Mouse (Mus musculus): Measurements from ENCODE around the gene Clec11a. TPM values are rescaled to one million over a fixed set of nuclear protein-coding genes. Genes with fewer than 3 reads are reported as not detected.

Gene Clec11a
- total RNA-seq, 1 experiment, result 2.2 TPM

GRCm38 (mm10) chr7:44332336-44332735 lies 25.6 kb upstream of the Clec11a start:
- DNase-seq (ENCODE audit: low read depth, low spot score), result no peak
- no peak overlapping the region for H3K4me3 ChIP-seq (ENCODE audit: insufficient read depth in 1 of 2, low read depth in 1 of 2, low read length in 2 of 2, poor library complexity in 1 of 2, severe bottlenecking in 1 of 2)
- H3K4me1 ChIP-seq (ENCODE audit: control insufficient read depth in 2 of 2, insufficient read depth in 2 of 2, low read length in 2 of 2, poor library complexity in 1 of 2), result peaks cover 0 to 6% of the 10 kb centered on the region in 2 experiments; a peak in 1 of 4 replicates
- TF ChIP-seq MAFK (IDR thresholded peaks at IDR 0.05; ENCODE audit: insufficient read depth, low read depth, low read length) (no peak), CHD2 (IDR thresholded peaks at IDR 0.05; ENCODE audit: low read depth, low read length) (no peak), ZNF384 (IDR thresholded peaks at IDR 0.05; ENCODE audit: low read depth, low read length) (no peak), HCFC1 (IDR thresholded peaks at IDR 0.05; ENCODE audit: borderline replicate concordance, insufficient read depth, low read length) (no peak), ZC3H11A (IDR thresholded peaks at IDR 0.05; ENCODE audit: borderline replicate concordance, low read depth, low read length) (no peak)
- H3K27ac ChIP-seq (ENCODE audit: insufficient read depth, low read depth, low read length, poor library complexity, severe bottlenecking), result no peak overlapping the region
- no peaks in the 10 kb centered on the region for H3K36me3 ChIP-seq (ENCODE audit: control insufficient read depth, insufficient read depth, low read length, poor library complexity, severe bottlenecking)
- H3K9ac ChIP-seq (ENCODE audit: insufficient read depth, low read depth, low read length, poor library complexity, severe bottlenecking), result no peak overlapping the region
- in situ Hi-C loops (cut with MboI; ENCODE audit: low sequenced_read_pairs in 2 of 2, unreplicated experiment in 2 of 2), result no loop called here
- H3K9me3 ChIP-seq (ENCODE audit: control insufficient read depth, insufficient read depth, low read depth, low read length), result no peaks in the 10 kb centered on the region

GRCm38 (mm10) chr7:44326614-44327013 lies 19.9 kb upstream of the Clec11a start:
- Histone ChIP-seq H3K4me3 (ENCODE audit: insufficient read depth in 1 of 2, low read depth in 1 of 2, low read length in 2 of 2, poor library complexity in 1 of 2, severe bottlenecking in 1 of 2) (no peak overlapping the region), H3K27ac (ENCODE audit: insufficient read depth, low read depth, low read length, poor library complexity, severe bottlenecking) (no peak overlapping the region), H3K36me3 (ENCODE audit: control insufficient read depth, insufficient read depth, low read length, poor library complexity, severe bottlenecking) (no peaks in the 10 kb centered on the region), H3K4me1 (ENCODE audit: control insufficient read depth in 2 of 2, insufficient read depth in 2 of 2, low read length in 2 of 2, poor library complexity in 1 of 2) (no peaks in the 10 kb centered on the region), H3K9ac (ENCODE audit: insufficient read depth, low read depth, low read length, poor library complexity, severe bottlenecking) (no peak overlapping the region), H3K9me3 (ENCODE audit: control insufficient read depth, insufficient read depth, low read depth, low read length) (no peaks in the 10 kb centered on the region)
- in situ Hi-C loops (cut with MboI; ENCODE audit: low sequenced_read_pairs in 2 of 2, unreplicated experiment in 2 of 2), result no loop called here
- TF ChIP-seq HCFC1 (IDR thresholded peaks at IDR 0.05; ENCODE audit: borderline replicate concordance, insufficient read depth, low read length), result no peak
- no peak for TF ChIP-seq ZC3H11A (IDR thresholded peaks at IDR 0.05; ENCODE audit: borderline replicate concordance, low read depth, low read length)
- no peak for TF ChIP-seq MAFK (IDR thresholded peaks at IDR 0.05; ENCODE audit: insufficient read depth, low read depth, low read length)
- no peak for TF ChIP-seq ZNF384 (IDR thresholded peaks at IDR 0.05; ENCODE audit: low read depth, low read length)
- TF ChIP-seq CHD2 (IDR thresholded peaks at IDR 0.05; ENCODE audit: low read depth, low read length), result no peak
- DNase-seq (ENCODE audit: low read depth, low spot score), result no peak

GRCm38 (mm10) chr7:44322290-44322689 lies 15.6 kb upstream of the Clec11a start:
- H3K4me3 ChIP-seq (ENCODE audit: insufficient read depth in 1 of 2, low read depth in 1 of 2, low read length in 2 of 2, poor library complexity in 1 of 2, severe bottlenecking in 1 of 2), result no peak overlapping the region
- in situ Hi-C loops (cut with MboI; ENCODE audit: low sequenced_read_pairs in 2 of 2, unreplicated experiment in 2 of 2), result no loop called here
- H3K4me1 ChIP-seq (ENCODE audit: control insufficient read depth in 2 of 2, insufficient read depth in 2 of 2, low read length in 2 of 2, poor library complexity in 1 of 2), result no peaks in the 10 kb centered on the region
- H3K27ac ChIP-seq (ENCODE audit: insufficient read depth, low read depth, low read length, poor library complexity, severe bottlenecking), result no peak overlapping the region
- no peaks in the 10 kb centered on the region for H3K36me3 ChIP-seq (ENCODE audit: control insufficient read depth, insufficient read depth, low read length, poor library complexity, severe bottlenecking)
- no peak for TF ChIP-seq CHD2 (IDR thresholded peaks at IDR 0.05; ENCODE audit: low read depth, low read length)
- TF ChIP-seq ZNF384 (IDR thresholded peaks at IDR 0.05; ENCODE audit: low read depth, low read length), result no peak
- no peak for TF ChIP-seq MAFK (IDR thresholded peaks at IDR 0.05; ENCODE audit: insufficient read depth, low read depth, low read length)
- no peak for TF ChIP-seq ZC3H11A (IDR thresholded peaks at IDR 0.05; ENCODE audit: borderline replicate concordance, low read depth, low read length)
- no peak for TF ChIP-seq HCFC1 (IDR thresholded peaks at IDR 0.05; ENCODE audit: borderline replicate concordance, insufficient read depth, low read length)
- no peak overlapping the region for H3K9ac ChIP-seq (ENCODE audit: insufficient read depth, low read depth, low read length, poor library complexity, severe bottlenecking)
- no peak for DNase-seq (ENCODE audit: low read depth, low spot score)
- no peaks in the 10 kb centered on the region for H3K9me3 ChIP-seq (ENCODE audit: control insufficient read depth, insufficient read depth, low read depth, low read length)

- DNase-seq (ENCODE audit: low read depth, low spot score), result no peak
- TF ChIP-seq ZC3H11A (IDR thresholded peaks at IDR 0.05; ENCODE audit: borderline replicate concordance, low read depth, low read length), result no peak
- TF ChIP-seq MAFK (IDR thresholded peaks at IDR 0.05; ENCODE audit: insufficient read depth, low read depth, low read length), result no peak
- no peak for TF ChIP-seq ZNF384 (IDR thresholded peaks at IDR 0.05; ENCODE audit: low read depth, low read length)
- TF ChIP-seq CHD2 (IDR thresholded peaks at IDR 0.05; ENCODE audit: low read depth, low read length), result no peak
- no peak for TF ChIP-seq HCFC1 (IDR thresholded peaks at IDR 0.05; ENCODE audit: borderline replicate concordance, insufficient read depth, low read length)
- in situ Hi-C loops (cut with MboI; ENCODE audit: low sequenced_read_pairs in 2 of 2, unreplicated experiment in 2 of 2), result no loop called here
- H3K4me3 ChIP-seq (ENCODE audit: insufficient read depth in 1 of 2, low read depth in 1 of 2, low read length in 2 of 2, poor library complexity in 1 of 2, severe bottlenecking in 1 of 2), result no peak overlapping the region
- H3K9me3 ChIP-seq (ENCODE audit: control insufficient read depth, insufficient read depth, low read depth, low read length), result no peaks in the 10 kb centered on the region
- no peak overlapping the region for H3K27ac ChIP-seq (ENCODE audit: insufficient read depth, low read depth, low read length, poor library complexity, severe bottlenecking)
- no peak overlapping the region for H3K9ac ChIP-seq (ENCODE audit: insufficient read depth, low read depth, low read length, poor library complexity, severe bottlenecking)
- H3K4me1 ChIP-seq (ENCODE audit: control insufficient read depth in 2 of 2, insufficient read depth in 2 of 2, low read length in 2 of 2, poor library complexity in 1 of 2), result peaks cover 0 to 3% of the 10 kb centered on the region in 2 experiments; a peak in 1 of 4 replicates
- no peaks in the 10 kb centered on the region for H3K36me3 ChIP-seq (ENCODE audit: control insufficient read depth, insufficient read depth, low read length, poor library complexity, severe bottlenecking)
Observed at GRCm38 (mm10) chr7:44320886-44321285, 14.2 kb upstream of the Clec11a start.

- no peak for DNase-seq (ENCODE audit: low read depth, low spot score)
- no peak for TF ChIP-seq CHD2 (IDR thresholded peaks at IDR 0.05; ENCODE audit: low read depth, low read length)
- no peak for TF ChIP-seq MAFK (IDR thresholded peaks at IDR 0.05; ENCODE audit: insufficient read depth, low read depth, low read length)
- no peak for TF ChIP-seq ZNF384 (IDR thresholded peaks at IDR 0.05; ENCODE audit: low read depth, low read length)
- TF ChIP-seq ZC3H11A (IDR thresholded peaks at IDR 0.05; ENCODE audit: borderline replicate concordance, low read depth, low read length), result 0 out of 2 replicates have a peak, but pooled peaks have one; percentile 10
- Histone ChIP-seq H3K27ac (ENCODE audit: insufficient read depth, low read depth, low read length, poor library complexity, severe bottlenecking) (no peak overlapping the region), H3K9me3 (ENCODE audit: control insufficient read depth, insufficient read depth, low read depth, low read length) (no peaks in the 10 kb centered on the region), H3K4me1 (ENCODE audit: control insufficient read depth in 2 of 2, insufficient read depth in 2 of 2, low read length in 2 of 2, poor library complexity in 1 of 2) (peaks cover 0 to 3% of the 10 kb centered on the region in 2 experiments; a peak in 1 of 4 replicates), H3K4me3 (ENCODE audit: insufficient read depth in 1 of 2, low read depth in 1 of 2, low read length in 2 of 2, poor library complexity in 1 of 2, severe bottlenecking in 1 of 2) (no peak overlapping the region), H3K9ac (ENCODE audit: insufficient read depth, low read depth, low read length, poor library complexity, severe bottlenecking) (no peak overlapping the region), H3K36me3 (ENCODE audit: control insufficient read depth, insufficient read depth, low read length, poor library complexity, severe bottlenecking) (no peaks in the 10 kb centered on the region)
- in situ Hi-C loops (cut with MboI; ENCODE audit: low sequenced_read_pairs in 2 of 2, unreplicated experiment in 2 of 2), result loop anchor here in 1 of 2 experiments (10.0 kb wide), 1 partner anchor 53 kb away; the partner anchor contains the start of gene Gm15517
Observed at GRCm38 (mm10) chr7:44317913-44318312, 11.2 kb upstream of the Clec11a start.
